Mouse (Mus musculus): ENCODE measurements around the gene Hmga1b. TPM values are rescaled to one million over a fixed set of nuclear protein-coding genes. Genes with fewer than 3 reads are reported as not detected.
"Not testable (repeated sequence)": the region's sequence is repeated elsewhere in the genome, so short reads cannot be mapped to it uniquely, and the experiment has no call there.

Hmga1b gene
- total and polyA plus RNA-seq, 3 experiments = 190 to 633 TPM; not detected in 1

DNA sequence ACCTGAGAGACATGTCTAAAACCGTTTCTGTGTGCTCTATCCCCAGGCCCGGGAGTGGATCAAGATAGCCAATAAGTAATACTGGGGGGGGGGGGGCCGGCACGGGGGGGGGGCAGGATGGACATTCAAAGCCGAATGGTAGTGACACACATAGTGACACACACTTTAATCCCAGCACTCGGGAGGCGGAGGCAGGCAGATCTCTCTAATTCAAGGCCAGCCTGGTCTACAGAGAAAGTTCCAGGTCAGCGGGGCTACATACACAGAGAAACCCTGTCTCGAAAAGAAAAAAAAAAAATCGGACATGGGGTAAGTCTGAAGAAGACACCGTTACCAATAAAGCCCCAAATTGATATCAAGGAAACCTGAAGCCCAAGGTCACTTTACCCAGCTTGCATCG, 35.0 kb upstream of the Hmga1b start:
- TF ChIP-seq GABPA (IDR thresholded peaks at IDR 0.05; ENCODE audit: low read depth, low read length) (no peak), NELFE (IDR thresholded peaks at IDR 0.05; ENCODE audit: low read depth, low read length) (no peak; the same call in 1 of the 2 replicates), RCOR1 (IDR thresholded peaks at IDR 0.05; ENCODE audit: low read depth, low read length) (no peak), HCFC1 (IDR thresholded peaks at IDR 0.05; ENCODE audit: low read depth, low read length) (no peak), MYC (IDR thresholded peaks at IDR 0.05; ENCODE audit: low read depth, low read length) (no peak), MAFK (IDR thresholded peaks at IDR 0.05; ENCODE audit: borderline replicate concordance, low read depth, low read length) (no peak), EP300 (IDR thresholded peaks at IDR 0.05; ENCODE audit: low read depth in 1 of 2, low read length in 2 of 2) (no peak), GATA1 (IDR thresholded peaks at IDR 0.05; ENCODE audit: low read depth, low read length) (no peak), ZKSCAN1 (IDR thresholded peaks at IDR 0.05; ENCODE audit: low read depth, low read length) (no peak), UBTF (IDR thresholded peaks at IDR 0.05; ENCODE audit: borderline replicate concordance, insufficient read depth, low read depth, low read length) (no peak), ZNF384 (IDR thresholded peaks at IDR 0.05; ENCODE audit: low read depth, low read length) (no peak), POLR2AphosphoS2 (IDR thresholded peaks at IDR 0.05; ENCODE audit: low read length) (no peak), SIN3A (IDR thresholded peaks at IDR 0.05; ENCODE audit: low read length) (no peak), ZC3H11A (IDR thresholded peaks at IDR 0.05; ENCODE audit: low read depth, low read length) (no peak)
- no peaks in the 10 kb centered on the region for H3K9me3 ChIP-seq (replicated peaks; ENCODE audit: insufficient read depth, low read length)
- H3K36me3 ChIP-seq (ENCODE audit: control insufficient read depth in 1 of 2, insufficient read depth in 2 of 2, low read length in 2 of 2) = no peaks in the 10 kb centered on the region
- no peaks in the 10 kb centered on the region for H3K79me2 ChIP-seq (ENCODE audit: control insufficient read depth, insufficient read depth, low read length, poor library complexity)
- H3K27ac ChIP-seq (ENCODE audit: control insufficient read depth, low read depth, low read length) = no peak overlapping the region
- H3K9ac ChIP-seq (ENCODE audit: control insufficient read depth, low read depth, low read length, poor library complexity, severe bottlenecking) = peak overlapping the region; percentile 21; the same call in 1 of the 2 replicates
- peaks cover 0 to 4% of the 10 kb centered on the region in 2 experiments; a peak in 1 of 4 replicates for H3K4me1 ChIP-seq (ENCODE audit: control insufficient read depth in 1 of 2, insufficient read depth in 2 of 2, low read length in 2 of 2)
- DNase-seq (ENCODE audit: low read depth, low spot score) = no peak
- peak overlapping the region; percentile 34 to 92; a peak in 2 of 4 replicates for H3K4me3 ChIP-seq (ENCODE audit: control insufficient read depth in 1 of 2, insufficient read depth in 1 of 2, low read depth in 2 of 2, low read length in 2 of 2)
- H3K27me3 ChIP-seq (ENCODE audit: control insufficient read depth in 1 of 2, insufficient read depth in 2 of 2, low read length in 2 of 2) = no peaks in the 10 kb centered on the region; a peak in 1 of 4 replicates

DNA sequence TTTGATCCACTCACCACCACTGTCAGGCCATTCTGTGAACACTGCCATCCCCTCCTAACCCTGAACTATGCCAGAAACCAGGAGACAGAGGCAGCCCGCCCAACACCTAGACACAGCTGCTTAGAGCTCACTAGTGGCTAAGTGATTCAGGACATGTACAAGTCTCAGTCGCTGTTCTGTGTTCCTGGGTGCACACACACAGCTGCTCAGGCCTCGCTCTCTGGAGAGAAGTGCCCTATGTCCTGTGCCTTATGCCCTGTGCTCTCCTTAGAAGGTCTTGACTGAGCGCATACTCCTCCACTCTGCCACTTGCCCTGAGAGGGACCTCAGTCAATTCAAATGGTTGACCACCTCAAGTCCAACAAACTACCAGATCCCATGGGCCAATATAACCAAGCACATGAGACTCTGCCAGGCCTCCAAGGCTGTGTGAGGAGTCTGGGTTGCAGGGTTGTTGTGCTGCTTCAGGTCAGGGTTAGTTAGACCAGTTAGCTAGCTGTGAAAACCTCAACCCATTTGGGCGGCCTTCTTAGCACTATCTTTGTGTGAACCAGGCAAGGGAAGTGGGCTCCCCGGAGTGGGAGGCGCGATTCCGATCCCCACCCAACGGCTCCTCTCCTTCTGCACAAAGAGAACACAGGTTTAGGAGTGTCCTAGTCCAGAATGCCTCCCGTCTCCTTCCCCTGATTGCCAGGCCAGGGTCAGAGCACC, 33.9 kb upstream of the Hmga1b start:
- Histone ChIP-seq H3K9ac (ENCODE audit: control insufficient read depth, low read depth, low read length, poor library complexity, severe bottlenecking) (no peak overlapping the region), H3K4me1 (ENCODE audit: control insufficient read depth in 1 of 2, insufficient read depth in 2 of 2, low read length in 2 of 2) (peaks cover 0 to 4% of the 10 kb centered on the region in 2 experiments; a peak in 1 of 4 replicates)
- TF ChIP-seq HCFC1 (IDR thresholded peaks at IDR 0.05; ENCODE audit: low read depth, low read length) (no peak), POLR2AphosphoS2 (IDR thresholded peaks at IDR 0.05; ENCODE audit: low read length) (no peak), MYC (IDR thresholded peaks at IDR 0.05; ENCODE audit: low read depth, low read length) (no peak), POLR2AphosphoS5 (IDR thresholded peaks at IDR 0.05; ENCODE audit: borderline replicate concordance, low read depth, low read length) (no peak)

DNA sequence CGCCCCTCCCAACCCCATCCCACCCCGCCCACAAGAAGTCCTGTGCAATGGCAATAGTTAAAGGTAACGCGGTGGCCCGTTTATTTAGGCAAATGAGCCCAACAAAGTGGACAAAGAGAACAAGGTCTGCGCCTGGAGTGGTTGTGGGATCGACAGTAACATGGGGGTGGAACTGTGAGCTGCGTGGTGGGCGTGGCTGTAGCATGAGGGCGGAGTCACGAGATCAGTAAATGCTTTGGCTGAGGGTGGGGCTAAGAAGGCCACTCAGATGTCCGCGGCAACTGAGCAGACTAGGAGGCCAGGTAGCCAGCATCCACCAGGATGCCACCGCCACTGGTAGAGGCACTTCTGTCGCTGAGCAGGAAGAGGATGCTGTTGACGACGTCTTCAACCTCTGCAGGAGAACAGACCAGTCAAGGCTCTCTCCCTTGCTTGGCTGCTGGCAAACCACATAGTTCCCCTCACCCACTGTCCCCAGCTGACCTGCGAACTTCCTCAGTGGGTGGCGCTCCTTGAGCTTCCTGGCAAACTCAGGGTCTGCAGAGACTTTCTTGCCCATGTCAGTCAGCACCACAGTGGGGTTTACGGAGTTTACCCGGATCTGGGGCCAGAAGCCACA, 33.1 kb upstream of the Hmga1b start:
- DNase-seq (ENCODE audit: low read depth, low spot score) = peak; percentile 60
- not testable (repeated sequence) for H3K27ac ChIP-seq (ENCODE audit: control insufficient read depth, low read depth, low read length); H3K9me3 ChIP-seq (replicated peaks; ENCODE audit: insufficient read depth, low read length); H3K4me3 ChIP-seq (ENCODE audit: control insufficient read depth in 1 of 2, insufficient read depth in 1 of 2, low read depth in 2 of 2, low read length in 2 of 2); H3K4me1 ChIP-seq (ENCODE audit: control insufficient read depth in 1 of 2, insufficient read depth in 2 of 2, low read length in 2 of 2); H3K9ac ChIP-seq (ENCODE audit: control insufficient read depth, low read depth, low read length, poor library complexity, severe bottlenecking); H3K36me3 ChIP-seq (ENCODE audit: control insufficient read depth in 1 of 2, insufficient read depth in 2 of 2, low read length in 2 of 2); H3K27me3 ChIP-seq (ENCODE audit: control insufficient read depth in 1 of 2, insufficient read depth in 2 of 2, low read length in 2 of 2); H3K79me2 ChIP-seq (ENCODE audit: control insufficient read depth, insufficient read depth, low read length, poor library complexity)

More for the DNA sequence above, 33.9 kb upstream of the Hmga1b start:
- no peaks in the 10 kb centered on the region for H3K36me3 ChIP-seq (ENCODE audit: control insufficient read depth in 1 of 2, insufficient read depth in 2 of 2, low read length in 2 of 2)
- DNase-seq (ENCODE audit: low read depth, low spot score) = no peak
- no peak overlapping the region for H3K27ac ChIP-seq (ENCODE audit: control insufficient read depth, low read depth, low read length)
- no peaks in the 10 kb centered on the region; a peak in 1 of 4 replicates for H3K27me3 ChIP-seq (ENCODE audit: control insufficient read depth in 1 of 2, insufficient read depth in 2 of 2, low read length in 2 of 2)
- H3K4me3 ChIP-seq (ENCODE audit: control insufficient read depth in 1 of 2, insufficient read depth in 1 of 2, low read depth in 2 of 2, low read length in 2 of 2) = no peak overlapping the region
- no peaks in the 10 kb centered on the region for H3K9me3 ChIP-seq (replicated peaks; ENCODE audit: insufficient read depth, low read length)
- no peaks in the 10 kb centered on the region for H3K79me2 ChIP-seq (ENCODE audit: control insufficient read depth, insufficient read depth, low read length, poor library complexity)

Measured in MEL (cell line).